Mouse (Mus musculus) mesoderm, embryonic 11.5 days (tissue): ENCODE data around the gene Gapvd1.
"Not testable (repeated sequence)": the region's sequence is repeated elsewhere in the genome, so short reads cannot be mapped to it uniquely, and the experiment has no call there.

Experiments
- DNase-seq: peaks from one replicate; pipeline ENCODE4 v3.0.0-alpha.2; 2012; ENCODE audit warnings: low read depth, low spot score

The Gapvd1 gene

GRCm38 (mm10) chr2:34754551-34755358 lies at the start of gene Gapvd1:
Gapvd1 (minus strand) TSS chr2:34755232.
- DNase-seq = peak; percentile 72

GRCm38 (mm10) chr2:34804815-34805214 lies 49.8 kb upstream of the Gapvd1 start:
- no peak for DNase-seq

GRCm38 (mm10) chr2:34804172-34804571 lies 49.1 kb upstream of the Gapvd1 start:
- no peak for DNase-seq

- DNase-seq = no peak
Measured at GRCm38 (mm10) chr2:34803746-34804145, 48.7 kb upstream of the Gapvd1 start.

GRCm38 (mm10) chr2:34802565-34803245 lies 47.7 kb upstream of the Gapvd1 start:
- DNase-seq = not testable (repeated sequence)

GRCm38 (mm10) chr2:34801516-34802482 lies 46.8 kb upstream of the Gapvd1 start:
- peak; percentile 99 for DNase-seq

- no peak for DNase-seq
Measured at GRCm38 (mm10) chr2:34800371-34800770, 45.3 kb upstream of the Gapvd1 start.

- DNase-seq = peak; percentile 83
Measured at GRCm38 (mm10) chr2:34799357-34800256, 44.6 kb upstream of the Gapvd1 start, which contains the start of gene Rabepk. Rabepk (minus strand) TSS chr2:34799912.

- DNase-seq = no peak
Measured at GRCm38 (mm10) chr2:34795426-34795825, 40.4 kb upstream of the Gapvd1 start.

GRCm38 (mm10) chr2:34794511-34794910 lies 39.5 kb upstream of the Gapvd1 start:
- DNase-seq = no peak

- DNase-seq = not testable (repeated sequence)
Measured at GRCm38 (mm10) chr2:34792543-34792942, 37.5 kb upstream of the Gapvd1 start.

- DNase-seq = no peak
Measured at GRCm38 (mm10) chr2:34790282-34790681, 35.2 kb upstream of the Gapvd1 start.

- peak; percentile 61 for DNase-seq
Measured at GRCm38 (mm10) chr2:34784085-34784484, 29.1 kb upstream of the Gapvd1 start.

- no peak for DNase-seq
Measured at GRCm38 (mm10) chr2:34783064-34784020, 28.3 kb upstream of the Gapvd1 start.

- DNase-seq = no peak
Measured at GRCm38 (mm10) chr2:34777237-34777868, 22.3 kb upstream of the Gapvd1 start.

- DNase-seq = no peak
Measured at GRCm38 (mm10) chr2:34774493-34774892, 19.5 kb upstream of the Gapvd1 start.

- DNase-seq = no peak
Measured at GRCm38 (mm10) chr2:34773673-34774072, 18.6 kb upstream of the Gapvd1 start.

GRCm38 (mm10) chr2:34772252-34773235 lies 17.5 kb upstream of the Gapvd1 start:
- DNase-seq = peak; percentile 66
